Mouse (Mus musculus) midbrain, embryonic 15.5 days (tissue): Measurements from ENCODE around the gene Ahnak. TPM values are rescaled to one million over a fixed set of nuclear protein-coding genes. Genes with fewer than 3 reads are reported as not detected.
"Not testable (repeated sequence)": the region's sequence is repeated elsewhere in the genome, so short reads cannot be mapped to it uniquely, and the experiment has no call there.

ENCODE experiments used
- ATAC-seq: fragments of 200-750 bp; cut with Nextera tagmentation; replicated peaks from 2 replicates; pipeline ENCODE4 v1.8.0; 2017; ENCODE audit warnings: moderate TSS enrichment
- H3K27ac ChIP-seq: fragments of 300-500 bp; sonication (generic); 2 replicates; pipeline ENCODE4 v1.5.1; 2015; ENCODE audit warnings: mild to moderate bottlenecking, inconsistent platforms
- H3K27me3 ChIP-seq: fragments of 300-500 bp; sonication (generic); replicated peaks from 2 replicates; pipeline ENCODE4 v1.6.1; 2015; ENCODE audit warnings: inconsistent platforms
- H3K36me3 ChIP-seq: fragments of 300-500 bp; sonication (generic); replicated peaks from 2 replicates; pipeline ENCODE4 v1.6.1; 2015; ENCODE audit warnings: inconsistent platforms
- H3K4me1 ChIP-seq: fragments of 300-500 bp; sonication (generic); 2 replicates; pipeline ENCODE4 v1.6.1; 2015; ENCODE audit warnings: inconsistent platforms
- H3K4me2 ChIP-seq: fragments of 300-500 bp; sonication (generic); 2 replicates; pipeline ENCODE4 v1.6.1; 2015; ENCODE audit warnings: inconsistent platforms, mild to moderate bottlenecking, moderate library complexity
- H3K4me3 ChIP-seq: fragments of 300-500 bp; sonication (generic); 2 replicates; pipeline ENCODE4 v1.5.1; 2015; ENCODE audit warnings: mild to moderate bottlenecking, inconsistent platforms
- H3K9ac ChIP-seq: fragments of 300-500 bp; sonication (generic); 2 replicates; pipeline ENCODE4 v1.6.1; 2015; ENCODE audit warnings: mild to moderate bottlenecking, inconsistent platforms
- H3K9me3 ChIP-seq: fragments of 300-500 bp; sonication (generic); 2 replicates; pipeline ENCODE4 v1.6.1; 2016; ENCODE audit warnings: inconsistent platforms
- WGBS: fragments of 180-500 bp; shearing (Covaris S2); methylation state at CpG from one replicate; pipeline ENCODE4 v1.1.7; 2015; ENCODE audit warnings: mixed read lengths; 5-methylcytosine and 5-hydroxymethylcytosine counted together
- polyA plus RNA-seq: library from polyadenylated mRNA; unstranded; fragments of >200 nt; fragmentation: Nextera tagmentation; extraction: Ambion mirVana; gene quantifications from 2 replicates; pipeline ENCODE4 v1.2.1, GENCODE M21; 2015

Ahnak gene
- polyA plus RNA-seq, 1 experiment from 2014 or later = 4.9 TPM

GRCm38 (mm10) chr19:9123986-9124385, 134.9 kb downstream of the Ahnak start:
- H3K9me3 ChIP-seq, H3K36me3 ChIP-seq, H3K4me3 ChIP-seq, H3K9ac ChIP-seq, ATAC-seq, H3K4me2 ChIP-seq, H3K27me3 ChIP-seq, H3K27ac ChIP-seq, H3K4me1 ChIP-seq: not testable (repeated sequence)
- 87% methylated on average over 2 of the region's 2 CpGs for WGBS

Other genes starting within 250 kb of the Ahnak start
- gene 1700092M07Rik, start 248.6 kb upstream of the Ahnak start, polyA plus RNA-seq = 1.5 and 1.7 TPM in 2 replicates
- gene Stx5a, start 247.9 kb upstream of the Ahnak start, polyA plus RNA-seq = 121 and 123 TPM in 2 replicates
- 161 and 171 TPM in 2 replicates for gene Nxf1, start 232.2 kb upstream of the Ahnak start, polyA plus RNA-seq
- 212 and 213 TPM in 2 replicates for gene Tmem223, start 218.3 kb upstream of the Ahnak start, polyA plus RNA-seq
- gene Tmem179b, start 214.8 kb upstream of the Ahnak start, polyA plus RNA-seq = 27.1 and 31.8 TPM in 2 replicates
- 32.6 and 34.0 TPM in 2 replicates for gene Taf6l, start 202.9 kb upstream of the Ahnak start, polyA plus RNA-seq
- gene Polr2g, start 190.7 kb upstream of the Ahnak start, polyA plus RNA-seq = 129 and 132 TPM in 2 replicates
- 8.4 and 8.7 TPM in 2 replicates for gene Zbtb3, start 186.7 kb upstream of the Ahnak start, polyA plus RNA-seq
- 59.8 and 60.4 TPM in 2 replicates for gene Ttc9c, start 170.0 kb upstream of the Ahnak start, polyA plus RNA-seq
- 6.6 and 6.7 TPM in 2 replicates for gene Hnrnpul2, start 169.3 kb upstream of the Ahnak start, polyA plus RNA-seq
- gene AC129217.1, start 159.5 kb upstream of the Ahnak start, polyA plus RNA-seq = not detected in 2 replicates
- 100 and 105 TPM in 2 replicates for gene Bscl2, start 151.8 kb upstream of the Ahnak start, polyA plus RNA-seq
- gene Gng3, start 150.1 kb upstream of the Ahnak start, polyA plus RNA-seq = 479 and 483 TPM in 2 replicates
- 1.1 and 1.4 TPM in 2 replicates for gene Lrrn4cl, start 138.5 kb upstream of the Ahnak start, polyA plus RNA-seq
- 138 and 142 TPM in 2 replicates for gene Ubxn1, start 117.8 kb upstream of the Ahnak start, polyA plus RNA-seq
- 61.4 and 62.7 TPM in 2 replicates for gene Uqcc3, start 108.4 kb upstream of the Ahnak start, polyA plus RNA-seq
- gene Lbhd1, start 105.6 kb upstream of the Ahnak start, polyA plus RNA-seq = 36.5 and 37.7 TPM in 2 replicates
- gene Gm49403, start 105.4 kb upstream of the Ahnak start, polyA plus RNA-seq = not detected in 2 replicates
- gene 1810009A15Rik, start 100.4 kb upstream of the Ahnak start, polyA plus RNA-seq = 40.2 and 44.3 TPM in 2 replicates
- gene Gm49416, start 100.4 kb upstream of the Ahnak start, polyA plus RNA-seq = not detected in 2 replicates
- 36.4 and 38.4 TPM in 2 replicates for gene Ints5, start 96.3 kb upstream of the Ahnak start, polyA plus RNA-seq
- 88.8 and 90.7 TPM in 2 replicates for gene Ganab, start 91.2 kb upstream of the Ahnak start, polyA plus RNA-seq
- 96.1 and 96.6 TPM in 2 replicates for gene B3gat3, start 68.9 kb upstream of the Ahnak start, polyA plus RNA-seq
- 1.9 and 2.4 TPM in 2 replicates for gene Rom1, start 59.9 kb upstream of the Ahnak start, polyA plus RNA-seq
- gene Eml3, start 59.7 kb upstream of the Ahnak start, polyA plus RNA-seq = 10.5 and 13.4 TPM in 2 replicates
- 119 and 121 TPM in 2 replicates for gene Mta2, start 47.4 kb upstream of the Ahnak start, polyA plus RNA-seq
- 27.5 and 30.5 TPM in 2 replicates for gene Tut1, start 35.4 kb upstream of the Ahnak start, polyA plus RNA-seq
- gene Eef1g, start 22.2 kb upstream of the Ahnak start, polyA plus RNA-seq = 287 and 295 TPM in 2 replicates
- gene Scgb1a1, start 98.7 kb downstream of the Ahnak start, polyA plus RNA-seq = not detected in 2 replicates
- gene Asrgl1, start 146.4 kb downstream of the Ahnak start, polyA plus RNA-seq = 20.3 and 24.1 TPM in 2 replicates